Mouse (Mus musculus) cerebellum, adult 9-10 months (tissue): ENCODE results near the gene Galnt9.

Experiments used
- DNase-seq: peaks from one replicate; pipeline ENCODE4 v3.0.0; 2022

The Galnt9 gene

GRCm38 (mm10) chr5:110635951-110636707 lies 92.0 kb downstream of the Galnt9 start:
- peak; percentile 61 for DNase-seq

DNA sequence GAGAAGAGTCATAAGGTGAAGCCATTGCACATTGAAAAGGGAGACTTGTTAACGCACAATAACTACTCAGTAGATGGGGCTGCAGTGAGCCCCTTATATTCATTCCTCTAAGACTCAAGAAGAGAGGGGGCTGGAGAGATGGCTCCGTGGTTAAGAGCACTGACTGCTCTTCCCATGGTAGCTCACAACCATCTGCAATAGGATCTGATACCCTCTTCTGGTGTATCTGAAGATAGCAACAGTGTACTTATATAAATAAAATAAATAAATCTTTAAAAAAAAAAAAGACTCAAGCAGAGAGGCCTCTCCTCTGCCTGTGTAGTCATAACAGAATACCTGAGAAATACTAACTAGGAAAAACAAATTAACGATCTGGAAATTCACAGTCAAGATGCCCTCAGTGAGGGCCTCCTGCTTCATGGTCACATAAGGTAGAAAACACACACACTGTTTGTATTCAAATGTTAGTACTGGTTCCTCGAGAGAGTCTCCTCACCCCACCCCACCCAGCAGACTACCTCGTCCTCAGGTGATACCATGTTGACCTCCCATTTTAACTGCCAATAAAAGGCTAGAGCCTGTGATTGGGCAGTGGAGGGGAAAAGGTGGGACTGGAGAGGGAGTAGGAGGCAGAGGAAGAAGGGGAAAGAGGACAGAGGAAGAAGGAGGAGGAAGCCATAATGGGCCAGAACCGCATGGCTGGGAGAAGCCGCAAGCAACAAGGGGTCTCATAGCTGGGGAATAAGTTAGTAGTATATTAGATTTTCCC lies 94.3 kb downstream of the Galnt9 start:
- no peak for DNase-seq

- DNase-seq, result peak; percentile 79
Measured at GRCm38 (mm10) chr5:110639459-110639858, 95.3 kb downstream of the Galnt9 start.

DNA sequence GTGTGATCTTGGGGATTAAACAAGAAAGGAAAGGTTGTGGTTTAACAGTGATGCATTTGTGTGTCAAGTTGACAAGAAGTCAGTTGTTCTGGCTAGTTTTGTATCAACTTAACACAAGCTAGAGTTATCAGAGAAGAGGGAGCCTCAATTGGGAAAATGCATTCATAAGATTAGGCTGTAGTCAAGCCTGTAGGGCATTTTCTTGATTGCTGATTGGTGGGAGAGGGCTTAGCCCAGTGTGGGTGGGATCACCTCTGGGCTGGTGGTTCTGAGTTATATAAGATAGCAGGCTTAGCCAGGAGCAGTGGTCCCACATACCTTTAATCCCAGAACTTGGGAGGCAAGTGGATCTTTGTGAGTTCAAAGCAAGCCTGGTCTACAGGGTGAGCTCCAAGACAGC lies 102.2 kb downstream of the Galnt9 start:
- DNase-seq, result no peak

GRCm38 (mm10) chr5:110652719-110653648 lies 108.8 kb downstream of the Galnt9 start, which contains the start of the genes Noc4l and Ddx51:
Gene Noc4l, minus strand, starts transcription at chr5:110653417.
Gene Ddx51, plus strand, starts transcription at chr5:110653451.
- peak; percentile 91 for DNase-seq

DNA sequence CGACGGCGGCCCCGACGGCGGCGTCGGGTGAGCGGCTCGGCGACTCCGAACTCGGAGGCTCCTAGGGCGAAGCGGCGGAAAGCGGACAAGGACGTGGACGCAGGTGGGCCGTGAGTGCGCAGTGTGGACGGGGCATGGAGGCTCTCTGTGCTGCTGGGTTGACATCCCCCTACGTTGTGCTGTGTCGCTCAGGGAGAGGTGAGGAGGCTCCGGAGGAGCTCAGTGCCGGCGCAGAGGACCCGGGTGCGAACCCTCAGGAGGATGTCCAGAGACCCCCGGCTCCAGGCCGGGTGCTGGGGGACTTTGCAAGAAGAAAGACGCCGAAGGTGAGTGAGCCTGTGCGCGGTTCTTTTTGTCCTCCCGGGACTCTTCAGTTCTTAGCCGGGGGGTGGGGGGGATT lies 109.5 kb downstream of the Galnt9 start:
- no peak for DNase-seq

DNA sequence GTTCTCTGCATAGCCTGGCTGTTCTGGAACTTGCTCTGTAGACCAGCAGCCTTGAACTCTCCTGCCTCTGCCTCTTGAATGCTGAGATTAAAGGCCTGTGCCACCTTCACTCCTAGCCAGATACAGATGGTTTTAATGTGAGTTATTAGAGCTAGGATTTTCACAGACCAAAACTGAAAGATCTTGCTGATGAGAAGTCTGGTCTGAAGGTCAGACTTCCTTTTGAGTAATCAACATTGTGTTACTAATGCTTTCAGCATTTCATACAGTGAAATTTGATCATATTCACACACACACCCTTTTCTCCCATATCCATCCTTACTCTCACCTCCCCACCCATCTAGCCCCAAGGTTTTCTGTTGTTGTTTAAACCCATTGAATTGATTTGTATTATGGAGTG lies 115.5 kb downstream of the Galnt9 start:
- no peak for DNase-seq

- no peak for DNase-seq
Measured at GRCm38 (mm10) chr5:110664041-110664440, 119.9 kb downstream of the Galnt9 start.

GRCm38 (mm10) chr5:110664750-110665269 lies 120.7 kb downstream of the Galnt9 start:
- DNase-seq, result no peak

GRCm38 (mm10) chr5:110665486-110666121 lies 121.4 kb downstream of the Galnt9 start:
- no peak for DNase-seq
